Mouse (Mus musculus): Measurements from ENCODE around the gene Gm20422. TPM values are rescaled to one million over a fixed set of nuclear protein-coding genes. Genes with fewer than 3 reads are reported as not detected.

Gm20422 gene
- polyA plus RNA-seq (2014; fragmentation: Illumina TruSeq; extraction: RNeasy Lipid Tissue Mini Kit (QIAGEN cat#74804); ENCODE audit: low read depth, low replicate concordance) = not detected

GRCm38 (mm10) chr8:69774503-69775148 is at the start of gene Gm20422:
Gm20422 (minus strand) TSS chr8:69774886.

DNA sequence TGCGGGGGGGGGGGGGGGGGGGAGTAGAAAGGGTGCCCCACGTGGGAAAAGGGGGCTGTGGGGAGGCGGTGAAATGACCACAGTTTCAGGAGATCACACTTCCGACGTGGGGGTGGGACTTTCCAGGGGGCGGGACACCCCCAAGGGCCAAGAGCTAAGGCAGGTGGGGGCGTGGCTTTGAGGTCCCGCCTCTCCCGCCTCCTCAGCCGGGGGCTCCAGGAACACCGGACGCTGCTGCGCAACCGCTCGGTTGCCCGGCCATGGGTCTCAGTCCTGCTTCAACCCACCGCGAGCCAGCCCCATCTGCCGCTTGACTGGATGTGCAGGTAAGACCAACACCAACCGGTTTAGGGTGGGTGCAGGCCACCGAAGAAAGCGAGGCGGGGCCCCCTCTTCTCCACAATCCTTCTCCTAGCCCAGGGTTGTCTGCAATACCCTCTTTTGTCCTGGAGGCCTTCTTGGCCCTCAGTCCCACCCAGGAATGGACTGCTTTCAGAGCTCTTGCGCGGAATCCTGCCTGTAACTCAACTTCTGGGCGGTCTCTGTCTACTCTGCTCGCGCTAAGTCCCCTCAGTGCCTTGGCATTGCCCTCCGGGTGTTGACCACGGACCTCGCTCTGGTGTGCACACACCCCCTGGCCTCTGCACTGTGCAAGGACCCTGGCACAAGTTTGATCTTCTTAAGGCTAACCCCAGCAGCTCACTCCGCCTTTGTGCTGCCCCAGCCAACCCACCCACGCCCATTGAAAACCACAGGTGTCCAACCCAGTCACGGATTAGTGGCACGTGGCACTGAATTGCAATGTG is 47.9 kb upstream of the Gm20422 start, which contains the start of gene Lpar2:
TSS of gene Lpar2 (plus strand) at position 44 of the 806 bp plus-strand sequence.

DNA sequence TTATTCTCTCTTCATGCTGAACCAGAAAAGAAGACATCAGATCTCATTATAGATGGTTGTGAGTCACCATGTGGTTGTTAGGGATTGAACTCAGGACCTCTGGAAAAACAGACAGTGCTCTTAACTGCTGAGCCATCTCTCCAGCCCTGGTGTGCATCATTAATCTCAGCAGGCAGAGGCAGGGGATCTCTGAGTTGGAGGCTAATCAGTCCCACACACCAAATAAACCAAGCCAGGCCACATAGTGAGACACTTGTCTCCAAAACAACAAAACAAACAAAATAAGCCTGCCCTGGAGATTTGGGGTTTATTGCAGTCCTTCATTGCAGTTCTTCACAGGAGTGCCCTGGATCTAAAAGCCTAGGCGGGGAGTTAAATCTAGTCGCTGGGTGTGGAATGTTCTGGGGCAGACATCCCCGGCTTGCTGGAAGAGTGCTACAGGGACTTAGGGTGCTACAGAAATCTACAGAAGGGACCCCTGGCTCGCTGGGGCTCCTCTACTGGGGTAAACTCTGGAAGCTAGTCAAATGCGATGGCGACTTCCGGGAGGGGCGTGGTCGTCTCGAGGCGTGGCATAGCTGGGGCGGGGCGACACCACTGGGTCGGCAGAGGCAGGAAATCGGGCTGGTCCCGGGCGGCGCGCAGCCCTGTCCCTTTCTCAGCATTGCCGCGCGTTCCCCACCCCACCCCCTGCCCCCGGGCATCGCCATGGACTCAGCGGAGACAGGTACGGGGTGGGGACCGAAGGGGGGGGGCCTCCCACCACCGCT is 33.6 kb upstream of the Gm20422 start, which contains the start of gene Gmip:
TSS of gene Gmip (plus strand) at position 586 of the 770 bp plus-strand sequence.

GRCm38 (mm10) chr8:69790773-69791367 is 16.2 kb upstream of the Gm20422 start, which contains the start of the genes Atp13a1 and Zfp866:
Atp13a1 (plus strand) TSS chr8:69791163.
Zfp866 (minus strand) TSS chr8:69791178.

DNA sequence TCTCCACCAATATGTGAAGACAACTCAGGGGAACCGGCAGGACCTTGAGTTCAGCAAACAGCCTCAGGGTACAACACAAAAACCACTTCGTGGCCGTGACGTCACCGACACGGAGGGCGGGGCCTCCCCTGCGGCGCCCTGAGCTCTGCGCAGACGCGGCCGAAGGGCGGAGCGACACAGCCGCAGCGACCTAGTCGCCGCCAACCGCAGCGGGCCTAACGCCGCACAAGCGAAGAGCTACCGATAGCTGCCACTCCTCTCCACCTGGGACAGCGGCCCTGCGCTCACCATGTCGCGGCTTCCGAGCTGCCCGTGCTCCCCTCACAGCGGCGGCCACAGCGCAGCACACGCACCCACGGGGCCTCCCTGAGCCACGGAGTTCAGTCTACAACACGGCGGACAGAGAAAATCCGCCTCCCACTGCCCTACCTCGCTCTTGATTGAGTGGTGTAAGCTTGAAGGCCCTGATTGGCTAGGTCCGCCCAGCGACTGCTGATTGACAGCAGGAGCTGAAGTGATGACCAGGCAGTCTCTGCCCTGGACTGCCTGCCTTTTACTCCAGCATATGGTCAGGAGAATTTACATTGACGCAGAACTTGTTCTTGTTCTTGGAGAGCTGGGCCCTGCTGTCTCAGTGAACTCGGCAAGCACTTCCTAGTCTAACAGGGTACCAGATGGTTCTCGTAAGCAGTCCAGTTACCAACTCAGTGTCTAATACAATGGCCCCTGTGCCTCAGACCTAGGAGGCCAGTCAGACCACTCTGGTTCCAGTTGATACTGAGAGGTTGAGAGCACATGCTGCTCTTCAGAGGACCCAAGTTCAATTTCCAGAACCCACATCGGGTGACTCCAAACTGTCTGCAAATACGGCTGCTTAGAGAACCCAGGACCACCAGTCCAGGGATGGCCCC is 24.9 kb downstream of the Gm20422 start, which contains the start of gene Zfp963:
TSS of gene Zfp963 (minus strand) at position 427 of the 911 bp plus-strand sequence.

DNA sequence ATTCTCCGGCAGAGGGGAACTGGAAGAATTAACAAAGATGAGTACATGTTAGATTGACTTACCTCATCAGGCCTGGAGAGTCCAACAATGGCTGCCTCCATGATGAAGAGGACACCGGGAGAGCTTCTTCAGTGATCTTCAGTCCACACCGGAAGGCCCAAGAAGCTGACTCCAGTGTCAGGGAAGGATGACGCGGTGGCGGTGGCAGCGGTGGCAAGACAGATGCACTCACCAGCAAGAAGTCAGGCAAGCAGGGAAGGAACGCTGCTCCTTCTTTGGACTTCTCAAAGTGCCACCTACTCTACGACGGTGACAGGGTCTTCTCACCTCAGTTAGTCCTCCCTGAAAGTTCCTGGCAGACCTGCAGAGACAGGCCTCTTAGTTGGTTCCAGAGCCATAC is 64.1 kb downstream of the Gm20422 start, which contains the start of gene Zfp869:
TSS of gene Zfp869 (minus strand) at position 101 of the 400 bp plus-strand sequence.

Other genes starting within 250 kb of the Gm20422 start
- gene Zfp868, start 149.3 kb downstream of the Gm20422 start, polyA plus RNA-seq (2014; fragmentation: Illumina TruSeq; extraction: RNeasy Lipid Tissue Mini Kit (QIAGEN cat#74804); ENCODE audit: low read depth, low replicate concordance) = 17.1 TPM
- gene Zfp964, start 120.4 kb downstream of the Gm20422 start, polyA plus RNA-seq (2014; fragmentation: Illumina TruSeq; extraction: RNeasy Lipid Tissue Mini Kit (QIAGEN cat#74804); ENCODE audit: low read depth, low replicate concordance) = 3.2 TPM
- 29.0 TPM for gene Zfp869, start 64.2 kb downstream of the Gm20422 start, polyA plus RNA-seq (2014; fragmentation: Illumina TruSeq; extraction: RNeasy Lipid Tissue Mini Kit (QIAGEN cat#74804); ENCODE audit: low read depth, low replicate concordance)
- gene Zfp963, start 24.9 kb downstream of the Gm20422 start, polyA plus RNA-seq (2014; fragmentation: Illumina TruSeq; extraction: RNeasy Lipid Tissue Mini Kit (QIAGEN cat#74804); ENCODE audit: low read depth, low replicate concordance) = 8.7 TPM
- 1.7 TPM for gene Atp13a1, start 16.3 kb upstream of the Gm20422 start, polyA plus RNA-seq (2014; fragmentation: Illumina TruSeq; extraction: RNeasy Lipid Tissue Mini Kit (QIAGEN cat#74804); ENCODE audit: low read depth, low replicate concordance)
- 13.6 TPM for gene Zfp866, start 16.3 kb upstream of the Gm20422 start, polyA plus RNA-seq (2014; fragmentation: Illumina TruSeq; extraction: RNeasy Lipid Tissue Mini Kit (QIAGEN cat#74804); ENCODE audit: low read depth, low replicate concordance)
- 1.6 TPM for gene Gmip, start 33.8 kb upstream of the Gm20422 start, polyA plus RNA-seq (2014; fragmentation: Illumina TruSeq; extraction: RNeasy Lipid Tissue Mini Kit (QIAGEN cat#74804); ENCODE audit: low read depth, low replicate concordance)
- 0.21 TPM for gene Lpar2, start 47.5 kb upstream of the Gm20422 start, polyA plus RNA-seq (2014; fragmentation: Illumina TruSeq; extraction: RNeasy Lipid Tissue Mini Kit (QIAGEN cat#74804); ENCODE audit: low read depth, low replicate concordance)
- not detected for gene Pbx4, start 57.6 kb upstream of the Gm20422 start, polyA plus RNA-seq (2014; fragmentation: Illumina TruSeq; extraction: RNeasy Lipid Tissue Mini Kit (QIAGEN cat#74804); ENCODE audit: low read depth, low replicate concordance)
- not detected for gene Cilp2, start 112.8 kb upstream of the Gm20422 start, polyA plus RNA-seq (2014; fragmentation: Illumina TruSeq; extraction: RNeasy Lipid Tissue Mini Kit (QIAGEN cat#74804); ENCODE audit: low read depth, low replicate concordance)
- not detected for gene Tssk6, start 127.3 kb upstream of the Gm20422 start, polyA plus RNA-seq (2014; fragmentation: Illumina TruSeq; extraction: RNeasy Lipid Tissue Mini Kit (QIAGEN cat#74804); ENCODE audit: low read depth, low replicate concordance)
- gene Ndufa13, start 127.7 kb upstream of the Gm20422 start, polyA plus RNA-seq (2014; fragmentation: Illumina TruSeq; extraction: RNeasy Lipid Tissue Mini Kit (QIAGEN cat#74804); ENCODE audit: low read depth, low replicate concordance) = 2.1 TPM
- not detected for gene Yjefn3, start 127.8 kb upstream of the Gm20422 start, polyA plus RNA-seq (2014; fragmentation: Illumina TruSeq; extraction: RNeasy Lipid Tissue Mini Kit (QIAGEN cat#74804); ENCODE audit: low read depth, low replicate concordance)
- 3.9 TPM for gene Gatad2a, start 221.5 kb upstream of the Gm20422 start, polyA plus RNA-seq (2014; fragmentation: Illumina TruSeq; extraction: RNeasy Lipid Tissue Mini Kit (QIAGEN cat#74804); ENCODE audit: low read depth, low replicate concordance)